Mouse (Mus musculus) olfactory bulb, adult 2 months (tissue): ENCODE results near the gene Olfr1382.

Experiments used
- CTCF ChIP-seq: fragments of 200-500 bp; IDR thresholded peaks from 2 replicates; pipeline ENCODE4 v1.5.1; 2012; ENCODE audit warnings: low read depth, mild to moderate bottlenecking, low read length, moderate library complexity; ENCODE audit not compliant: insufficient read depth
- POLR2A ChIP-seq: fragments of 200-500 bp; IDR thresholded peaks from 2 replicates; pipeline ENCODE4 v1.6.1; 2012; ENCODE audit warnings: mild to moderate bottlenecking, low read depth, low read length, moderate library complexity; ENCODE audit not compliant: insufficient read depth

DNA sequence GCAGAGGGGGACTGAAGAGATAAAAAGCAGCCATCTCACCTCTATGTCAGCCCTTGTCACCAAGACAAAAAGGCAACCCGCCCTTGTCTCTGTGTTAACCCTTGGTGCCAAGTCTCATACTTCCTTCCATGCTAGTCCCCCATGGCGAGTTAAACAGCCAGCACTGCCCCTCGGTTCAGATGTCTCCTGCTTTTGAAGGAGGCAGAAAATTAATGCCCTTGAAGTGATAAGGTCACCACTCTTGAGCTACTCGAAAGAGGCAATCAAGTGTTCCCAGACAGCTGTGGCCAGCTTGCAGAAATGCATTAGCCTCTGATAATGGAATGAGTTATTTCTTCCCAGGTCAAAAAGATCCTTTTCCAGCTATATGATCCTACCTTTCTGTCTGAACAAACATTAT lies 42.1 kb upstream of the Olfr1382 start:
- no peak for TF ChIP-seq CTCF
- no peak for TF ChIP-seq POLR2A
